Mouse (Mus musculus): ENCODE measurements around the gene Lrrc73. TPM values are rescaled to one million over a fixed set of nuclear protein-coding genes. Genes with fewer than 3 reads are reported as not detected.

Lrrc73 gene
- polyA plus RNA-seq, 2 experiments = 0.08 to 0.11 TPM

DNA sequence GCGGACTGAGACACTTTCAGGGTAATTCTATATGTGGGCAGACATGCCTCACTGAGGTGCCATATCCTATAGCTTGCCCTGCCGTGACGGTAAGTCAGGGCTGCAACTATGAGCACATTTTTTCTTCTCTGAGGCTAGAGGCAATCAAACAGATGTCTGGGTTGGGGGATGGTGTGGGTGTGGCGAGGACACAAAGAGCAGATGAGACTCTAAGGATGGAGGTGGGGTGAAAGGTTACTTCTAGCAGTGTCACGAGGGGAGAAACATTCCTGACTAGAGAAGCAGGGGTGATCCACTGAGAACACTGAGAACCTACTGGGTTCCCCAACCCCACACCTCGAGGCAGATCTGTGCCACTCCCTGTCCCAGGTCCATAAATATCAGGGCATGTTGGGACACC, 13.7 kb downstream of the Lrrc73 start:
- no peak overlapping the region for H3K4me2 ChIP-seq (ENCODE audit: low read depth)
- ATAC-seq (ENCODE audit: insufficient read depth) = no peak
- WGBS (ENCODE audit: insufficient replicate concordance) = 71% methylated on average over 6 of the region's 6 CpGs

DNA sequence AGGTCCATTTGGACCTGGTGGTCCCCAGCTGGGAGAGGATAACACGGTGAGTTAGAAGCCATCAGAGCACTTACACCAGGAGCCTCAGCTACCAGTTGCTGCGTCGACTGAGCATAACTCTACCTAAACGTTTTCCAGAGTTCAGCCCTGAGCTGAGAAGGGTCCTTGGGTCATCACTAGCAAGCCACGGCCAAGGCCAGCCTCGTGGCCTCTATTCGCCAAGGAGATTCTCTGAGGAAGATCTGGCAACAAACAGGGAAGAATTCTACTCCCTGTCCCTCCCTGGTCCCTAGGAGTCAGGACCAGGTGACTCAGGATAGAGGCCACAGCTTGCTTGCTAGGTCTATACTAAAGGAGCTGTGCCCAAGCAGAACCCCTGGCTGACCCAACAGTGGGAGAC, 14.2 kb downstream of the Lrrc73 start:
- no peak overlapping the region for H3K4me3 ChIP-seq (ENCODE audit: insufficient read depth in 1 of 2, low read depth in 2 of 2, low read length in 2 of 2)
- H3K36me3 ChIP-seq (replicated peaks; ENCODE audit: control insufficient read depth, insufficient read depth, low read depth) = peaks cover 8% of the 10 kb centered on the region
- H3K4me2 ChIP-seq (ENCODE audit: low read depth) = no peak overlapping the region
- TF ChIP-seq EP300 (IDR thresholded peaks at IDR 0.05; ENCODE audit: low read depth) = no peak
- TF ChIP-seq CTCF (IDR thresholded peaks at IDR 0.05; ENCODE audit: low read depth) = no peak
- no peak overlapping the region for H3K9ac ChIP-seq (replicated peaks)
- ATAC-seq (ENCODE audit: insufficient read depth) (no peak), DNase-seq (ENCODE audit: low read depth in 3 of 3, low spot score in 3 of 3) (no peak)
- no peaks in the 10 kb centered on the region for H3K9me3 ChIP-seq (ENCODE audit: control insufficient read depth, low read length)
- 87% methylated on average over 7 of the region's 7 CpGs for WGBS (ENCODE audit: insufficient replicate concordance)
- no peaks in the 10 kb centered on the region for H3K27me3 ChIP-seq (ENCODE audit: control insufficient read depth, insufficient read depth, low read length)
- no peaks in the 10 kb centered on the region for H3K4me1 ChIP-seq (replicated peaks; ENCODE audit: control insufficient read depth in 2 of 2, insufficient read depth in 2 of 2, low read length in 1 of 2)
- H3K27ac ChIP-seq = no peak overlapping the region

More for the DNA sequence above, 13.7 kb downstream of the Lrrc73 start:
- Histone ChIP-seq H3K27ac (no peak overlapping the region), H3K9ac (replicated peaks) (no peak overlapping the region), H3K36me3 (replicated peaks; ENCODE audit: control insufficient read depth, insufficient read depth, low read depth) (peaks cover 12% of the 10 kb centered on the region), H3K4me3 (ENCODE audit: insufficient read depth in 1 of 2, low read depth in 2 of 2, low read length in 2 of 2) (no peak overlapping the region), H3K27me3 (ENCODE audit: control insufficient read depth, insufficient read depth, low read length) (no peaks in the 10 kb centered on the region), H3K4me1 (replicated peaks; ENCODE audit: control insufficient read depth in 2 of 2, insufficient read depth in 2 of 2, low read length in 1 of 2) (no peaks in the 10 kb centered on the region), H3K9me3 (ENCODE audit: control insufficient read depth, low read length) (no peaks in the 10 kb centered on the region)
- no peak for DNase-seq (ENCODE audit: low read depth in 3 of 3, low spot score in 3 of 3)
- no peak for TF ChIP-seq CTCF (IDR thresholded peaks at IDR 0.05; ENCODE audit: low read depth)
- no peak for TF ChIP-seq EP300 (IDR thresholded peaks at IDR 0.05; ENCODE audit: low read depth)

GRCm38 (mm10) chr17:46268026-46268720, 14.8 kb downstream of the Lrrc73 start:
- no peak for TF ChIP-seq CTCF (IDR thresholded peaks at IDR 0.05; ENCODE audit: low read depth)
- no peak for TF ChIP-seq EP300 (IDR thresholded peaks at IDR 0.05; ENCODE audit: low read depth)
- WGBS (ENCODE audit: insufficient replicate concordance) = 79% methylated on average over 10 of the region's 10 CpGs
- DNase-seq (ENCODE audit: low read depth in 3 of 3, low spot score in 3 of 3) = no peak
- no peak overlapping the region for H3K4me3 ChIP-seq (ENCODE audit: insufficient read depth in 1 of 2, low read depth in 2 of 2, low read length in 2 of 2)
- H3K9me3 ChIP-seq (ENCODE audit: control insufficient read depth, low read length) = no peaks in the 10 kb centered on the region
- ATAC-seq (ENCODE audit: insufficient read depth) = no peak
- H3K36me3 ChIP-seq (replicated peaks; ENCODE audit: control insufficient read depth, insufficient read depth, low read depth) = peaks cover 8% of the 10 kb centered on the region
- no peak overlapping the region for H3K27ac ChIP-seq
- H3K9ac ChIP-seq (replicated peaks) = no peak overlapping the region
- H3K4me2 ChIP-seq (ENCODE audit: low read depth) = no peak overlapping the region
- no peaks in the 10 kb centered on the region for H3K4me1 ChIP-seq (replicated peaks; ENCODE audit: control insufficient read depth in 2 of 2, insufficient read depth in 2 of 2, low read length in 1 of 2)
- H3K27me3 ChIP-seq (ENCODE audit: control insufficient read depth, insufficient read depth, low read length) = no peaks in the 10 kb centered on the region

DNA sequence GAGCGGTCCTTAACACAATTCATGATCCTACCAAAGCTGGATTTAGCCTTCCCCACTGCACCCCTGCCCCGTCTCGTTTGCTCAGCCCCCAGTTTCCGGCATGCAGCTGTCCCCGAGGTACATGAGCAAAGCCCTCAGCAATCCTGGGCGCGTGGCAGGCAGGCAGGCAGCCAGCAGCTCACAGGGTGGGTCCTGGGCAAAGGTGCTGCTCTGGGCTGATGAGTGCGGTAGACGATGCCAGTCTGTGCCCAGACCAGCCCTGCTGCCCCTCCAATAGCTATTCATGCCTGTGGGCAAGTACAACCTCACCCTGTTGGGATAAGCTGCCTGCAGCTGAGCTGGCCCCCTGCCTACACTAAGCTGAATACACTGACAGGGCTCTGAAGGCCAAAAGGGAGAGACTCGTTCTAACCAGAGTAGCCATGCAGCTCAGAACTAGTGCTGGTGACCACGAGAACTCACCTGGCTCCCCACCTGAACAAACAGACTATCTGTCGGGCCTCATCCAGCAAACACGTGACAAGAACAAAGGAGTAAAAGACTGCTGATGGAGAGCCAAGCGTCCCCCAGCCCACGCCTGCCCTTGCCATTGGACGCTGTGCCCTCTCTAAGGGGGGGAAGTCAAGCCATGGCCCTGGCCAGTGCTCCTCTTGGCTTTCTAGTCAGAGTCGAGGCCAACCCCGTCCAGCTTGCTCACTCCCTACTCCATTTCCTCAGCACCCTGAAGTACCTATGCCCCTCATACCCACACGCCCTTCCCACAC, 16.6 kb downstream of the Lrrc73 start:
- WGBS (ENCODE audit: insufficient replicate concordance) = 74% methylated on average over 19 of the region's 19 CpGs
- H3K4me1 ChIP-seq (replicated peaks; ENCODE audit: control insufficient read depth in 2 of 2, insufficient read depth in 2 of 2, low read length in 1 of 2) = no peaks in the 10 kb centered on the region
- ATAC-seq (ENCODE audit: insufficient read depth) (no peak), DNase-seq (ENCODE audit: low read depth in 3 of 3, low spot score in 3 of 3) (no peak)
- no peaks in the 10 kb centered on the region; the same call in 1 of the 2 replicates for H3K36me3 ChIP-seq (replicated peaks; ENCODE audit: control insufficient read depth, insufficient read depth, low read depth)
- TF ChIP-seq EP300 (IDR thresholded peaks at IDR 0.05; ENCODE audit: low read depth) (no peak), CTCF (IDR thresholded peaks at IDR 0.05; ENCODE audit: low read depth) (no peak)
- H3K27ac ChIP-seq = no peak overlapping the region
- H3K9me3 ChIP-seq (ENCODE audit: control insufficient read depth, low read length) = no peaks in the 10 kb centered on the region
- no peak overlapping the region for H3K4me3 ChIP-seq (ENCODE audit: insufficient read depth in 1 of 2, low read depth in 2 of 2, low read length in 2 of 2)
- H3K4me2 ChIP-seq (ENCODE audit: low read depth) = no peak overlapping the region
- H3K9ac ChIP-seq (replicated peaks) = no peak overlapping the region
- no peaks in the 10 kb centered on the region for H3K27me3 ChIP-seq (ENCODE audit: control insufficient read depth, insufficient read depth, low read length)

DNA sequence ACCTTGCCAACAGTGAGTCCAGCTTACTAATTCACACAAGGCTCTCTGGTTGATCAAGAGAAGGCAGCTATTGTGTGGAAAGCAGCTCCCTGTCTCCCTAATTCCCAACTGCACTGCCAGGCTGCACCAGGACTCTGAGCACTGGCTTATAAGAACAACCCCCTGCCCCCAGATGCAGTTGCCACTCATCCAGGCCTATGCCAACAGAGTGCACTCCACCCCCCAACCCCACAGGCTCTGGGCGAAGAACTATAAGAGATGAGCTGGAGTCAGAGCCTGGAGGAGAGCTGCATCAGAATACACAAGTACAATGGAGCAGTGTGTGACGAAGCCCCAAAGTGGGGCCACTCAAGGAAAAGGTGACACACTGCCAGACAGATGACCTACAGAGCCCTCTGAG, 18.7 kb downstream of the Lrrc73 start:
- H3K4me1 ChIP-seq (replicated peaks; ENCODE audit: control insufficient read depth in 2 of 2, insufficient read depth in 2 of 2, low read length in 1 of 2) = no peaks in the 10 kb centered on the region
- DNase-seq (ENCODE audit: low read depth in 3 of 3, low spot score in 3 of 3) (no peak), ATAC-seq (ENCODE audit: insufficient read depth) (no peak)
- H3K27ac ChIP-seq = no peak overlapping the region
- H3K9ac ChIP-seq (replicated peaks) = no peak overlapping the region
- H3K36me3 ChIP-seq (replicated peaks; ENCODE audit: control insufficient read depth, insufficient read depth, low read depth) = no peaks in the 10 kb centered on the region; the same call in 1 of the 2 replicates
- TF ChIP-seq CTCF (IDR thresholded peaks at IDR 0.05; ENCODE audit: low read depth) (no peak), EP300 (IDR thresholded peaks at IDR 0.05; ENCODE audit: low read depth) (no peak)
- H3K4me2 ChIP-seq (ENCODE audit: low read depth) = no peak overlapping the region
- H3K4me3 ChIP-seq (ENCODE audit: insufficient read depth in 1 of 2, low read depth in 2 of 2, low read length in 2 of 2) = no peak overlapping the region
- H3K9me3 ChIP-seq (ENCODE audit: control insufficient read depth, low read length) = no peaks in the 10 kb centered on the region
- H3K27me3 ChIP-seq (ENCODE audit: control insufficient read depth, insufficient read depth, low read length) = no peaks in the 10 kb centered on the region
- 81% methylated on average over 2 of the region's 2 CpGs for WGBS (ENCODE audit: insufficient replicate concordance)
